Mouse (Mus musculus): ENCODE measurements around the gene Tmc8. TPM values are rescaled to one million over a fixed set of nuclear protein-coding genes. Genes with fewer than 3 reads are reported as not detected.

Tmc8 gene
- total RNA-seq, 2 experiments from 2014 or later: 0.64 to 0.78 TPM

DNA sequence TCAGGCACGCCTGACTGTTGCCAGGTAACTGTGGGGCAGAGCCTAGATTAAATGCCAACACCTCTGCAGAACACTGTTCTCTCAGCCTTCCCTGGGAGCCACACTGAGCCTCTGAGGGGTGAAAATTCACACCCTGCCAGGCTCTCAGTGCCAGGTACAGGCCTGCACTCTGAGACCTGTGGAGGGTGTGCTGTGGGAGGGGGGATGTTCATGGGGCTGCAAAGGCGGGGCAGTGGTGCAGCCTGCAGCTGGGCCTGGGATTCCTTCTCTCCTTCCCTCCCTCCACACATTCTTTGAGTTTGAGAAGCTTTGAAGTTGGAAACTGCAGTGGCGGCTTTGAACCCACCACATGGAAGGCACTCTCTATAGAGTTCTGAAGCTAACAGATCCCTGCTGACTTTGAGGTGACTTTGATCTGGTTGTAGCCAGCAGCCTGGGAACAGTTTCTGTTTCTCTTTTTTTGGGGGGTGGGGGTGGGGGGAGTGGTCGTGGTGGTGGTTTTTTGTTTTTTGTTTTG lies 12.2 kb downstream of the Tmc8 start:
- no peak for DNase-seq (ENCODE audit: low spot score)

DNA sequence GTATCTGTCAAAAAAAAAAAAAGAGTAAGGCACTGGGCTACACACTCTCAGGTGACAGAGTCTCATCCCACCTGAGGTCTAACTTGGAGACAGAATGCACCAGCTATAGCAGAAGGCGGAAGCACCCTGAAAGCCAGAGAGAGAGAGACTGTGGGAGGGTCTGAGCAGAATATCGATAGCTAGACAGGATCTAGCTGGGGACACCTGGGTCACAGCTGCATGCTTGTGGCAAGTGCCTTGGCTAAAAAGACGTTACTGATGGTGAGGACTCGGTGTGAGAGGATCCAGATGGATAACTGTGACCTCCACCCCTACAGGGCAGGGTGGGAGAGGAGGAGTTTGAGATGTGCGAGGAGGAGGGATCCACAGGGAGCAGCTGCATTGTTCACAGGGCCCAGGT lies 15.1 kb downstream of the Tmc8 start:
- DNase-seq (ENCODE audit: low spot score): no peak

DNA sequence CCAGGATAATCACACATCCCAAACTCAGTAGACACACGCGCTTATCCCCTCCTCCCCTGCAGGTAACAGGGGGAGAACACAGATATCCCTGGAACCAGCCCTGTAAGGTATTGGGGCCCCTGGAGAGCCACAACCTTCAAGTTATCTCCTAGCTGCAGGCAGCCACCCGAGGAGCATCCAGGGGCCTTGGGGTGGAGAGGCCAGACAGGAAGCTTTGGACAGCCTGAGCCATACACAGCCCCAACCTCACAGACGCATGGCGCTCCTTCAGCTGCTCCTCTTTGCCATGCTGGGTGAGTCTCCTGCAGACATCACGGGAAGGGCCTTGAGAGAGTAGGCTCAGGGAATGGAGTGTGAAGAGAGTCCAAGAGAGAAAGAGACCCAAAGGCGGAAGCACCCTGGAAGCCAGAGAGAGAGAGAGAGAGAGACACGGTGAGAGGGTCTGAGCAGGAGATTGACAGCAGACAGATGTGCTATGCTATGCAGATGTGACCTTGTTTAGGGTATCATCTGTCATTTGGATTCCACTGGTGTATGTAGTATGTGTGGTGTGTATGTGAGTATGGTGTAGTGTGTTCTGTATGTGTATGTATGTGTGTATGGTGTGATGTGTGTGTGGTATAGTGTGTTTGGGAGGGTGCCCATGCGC lies 15.8 kb downstream of the Tmc8 start, which contains the start of gene 6030468B19Rik:
Gene 6030468B19Rik (plus strand): TSS at position 150 of the 649 bp plus-strand sequence.
- no peak for DNase-seq (ENCODE audit: low spot score)

DNA sequence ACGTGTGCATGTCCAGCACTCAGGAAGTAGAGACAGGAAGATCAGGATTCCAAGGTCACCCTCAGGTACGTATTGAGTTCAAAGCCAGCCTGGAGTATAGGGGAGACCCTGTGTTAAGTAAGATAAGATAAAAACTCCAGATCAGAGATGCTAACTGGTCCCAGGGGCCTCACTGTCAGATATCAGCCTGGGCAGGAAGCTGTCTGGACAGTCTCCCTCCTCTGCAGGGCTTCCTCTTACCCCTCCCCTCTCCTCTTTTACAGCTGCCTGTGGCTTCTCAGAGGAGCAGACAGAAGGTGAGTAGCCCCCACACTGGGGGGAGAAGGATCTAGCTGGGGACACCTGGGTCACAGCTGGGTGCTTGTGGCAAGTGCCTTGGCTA lies 16.3 kb downstream of the Tmc8 start:
- no peak for DNase-seq (ENCODE audit: low spot score)

DNA sequence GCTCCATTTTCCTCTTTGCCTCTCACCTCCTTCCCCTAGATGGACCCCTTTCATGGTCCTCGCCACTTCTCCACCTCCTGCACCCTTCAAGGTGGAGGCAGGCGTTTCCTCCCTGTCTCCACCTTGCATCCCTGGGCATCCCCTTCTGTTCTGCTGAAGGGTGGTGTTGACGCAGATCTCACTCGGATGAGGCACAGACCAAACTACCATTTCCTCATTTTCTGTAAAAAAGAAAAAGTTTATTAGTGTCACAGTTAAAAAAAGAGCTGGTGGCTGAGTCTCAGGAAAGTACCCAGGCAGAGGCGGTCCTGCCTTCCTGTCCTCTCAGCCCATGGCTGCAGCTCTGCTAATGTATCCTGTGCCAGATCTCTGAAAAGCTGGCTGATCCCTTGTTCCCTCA lies 17.3 kb downstream of the Tmc8 start:
- no peak for DNase-seq (ENCODE audit: low spot score)

DNA sequence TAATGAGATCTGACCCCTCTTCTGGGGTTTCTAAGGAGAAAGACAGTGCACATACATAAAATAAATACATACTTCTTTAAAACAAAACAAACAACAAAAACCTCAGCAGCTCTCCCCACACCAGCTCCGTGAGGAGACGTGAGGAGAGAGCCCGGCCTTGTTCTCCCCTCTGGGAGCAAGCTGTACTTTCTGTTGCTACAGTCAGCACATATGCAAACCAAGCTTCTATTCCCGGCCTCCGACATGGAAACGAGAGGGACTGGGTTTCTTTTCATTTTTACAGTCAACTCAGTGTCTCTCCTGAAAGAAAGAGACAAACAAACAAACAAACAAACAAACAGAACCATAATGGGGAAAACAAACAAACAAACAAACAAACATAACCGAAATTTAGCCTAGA lies 18.2 kb downstream of the Tmc8 start:
- no peak for DNase-seq (ENCODE audit: low spot score)

DNA sequence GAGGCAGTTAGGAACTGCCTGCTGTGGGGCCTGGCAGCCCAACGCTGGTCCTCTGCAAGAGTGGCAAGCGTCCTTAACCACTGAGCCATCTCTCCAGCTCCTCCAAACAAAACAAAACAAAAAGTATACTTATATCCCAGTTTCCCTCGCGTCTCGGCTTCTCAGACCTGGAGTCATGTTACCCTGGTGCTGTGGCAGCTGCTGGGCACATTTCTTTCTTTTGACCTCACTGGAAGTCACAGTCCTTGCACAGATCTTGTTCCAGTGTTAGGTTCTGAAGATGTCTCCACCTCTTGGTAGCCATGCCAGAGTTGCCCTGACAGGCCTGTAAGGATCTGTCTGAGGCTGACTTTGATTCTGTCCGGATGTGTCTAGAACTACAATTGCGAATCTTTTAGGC lies 19.8 kb downstream of the Tmc8 start:
- peak; percentile 47 for DNase-seq (ENCODE audit: low spot score)

DNA sequence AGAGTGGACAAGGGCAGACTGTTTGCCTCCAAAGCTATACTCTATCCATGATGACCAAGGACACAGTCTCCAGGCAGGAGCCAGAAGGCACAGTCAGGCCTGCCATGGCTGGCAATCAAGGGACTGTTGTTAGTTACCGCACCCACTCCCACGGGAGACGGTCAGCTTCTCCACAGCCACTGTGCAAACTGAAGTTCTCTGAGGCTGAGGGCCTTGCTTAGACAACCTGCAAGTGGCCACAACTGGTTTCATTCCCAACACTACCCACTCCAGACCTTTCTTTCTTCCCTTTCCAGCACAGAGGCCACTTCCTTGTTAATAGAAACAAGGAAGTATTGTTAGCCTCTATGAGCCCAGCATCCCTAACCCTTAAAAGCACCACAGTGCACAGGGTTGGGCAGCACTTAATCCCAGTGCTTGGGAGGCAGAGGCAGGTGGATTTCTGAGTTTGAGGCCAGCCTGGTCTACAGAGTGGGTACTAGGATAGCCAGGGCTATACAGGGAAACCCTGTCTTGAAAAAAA lies 21.4 kb downstream of the Tmc8 start:
- DNase-seq (ENCODE audit: low spot score): no peak

DNA sequence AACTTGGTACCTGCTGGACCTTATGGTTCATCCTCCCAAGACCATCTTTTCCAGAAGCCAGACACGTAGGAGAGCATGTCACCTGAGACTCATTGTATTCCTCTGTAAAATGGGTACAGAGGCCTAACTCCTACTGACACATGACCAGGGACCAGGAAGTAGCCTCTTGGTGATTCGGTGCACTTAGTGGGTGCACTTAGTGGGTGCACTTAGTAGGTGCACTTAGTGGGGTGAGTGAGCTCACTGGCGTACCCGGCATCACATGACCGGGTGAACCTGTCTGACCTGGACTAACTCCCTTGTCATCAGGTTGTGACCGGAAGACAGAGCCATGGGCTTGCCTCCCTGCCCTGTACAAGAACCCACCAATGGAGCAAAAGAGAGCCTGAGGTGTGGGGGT lies 24.9 kb downstream of the Tmc8 start:
- no peak for DNase-seq (ENCODE audit: low spot score)

DNA sequence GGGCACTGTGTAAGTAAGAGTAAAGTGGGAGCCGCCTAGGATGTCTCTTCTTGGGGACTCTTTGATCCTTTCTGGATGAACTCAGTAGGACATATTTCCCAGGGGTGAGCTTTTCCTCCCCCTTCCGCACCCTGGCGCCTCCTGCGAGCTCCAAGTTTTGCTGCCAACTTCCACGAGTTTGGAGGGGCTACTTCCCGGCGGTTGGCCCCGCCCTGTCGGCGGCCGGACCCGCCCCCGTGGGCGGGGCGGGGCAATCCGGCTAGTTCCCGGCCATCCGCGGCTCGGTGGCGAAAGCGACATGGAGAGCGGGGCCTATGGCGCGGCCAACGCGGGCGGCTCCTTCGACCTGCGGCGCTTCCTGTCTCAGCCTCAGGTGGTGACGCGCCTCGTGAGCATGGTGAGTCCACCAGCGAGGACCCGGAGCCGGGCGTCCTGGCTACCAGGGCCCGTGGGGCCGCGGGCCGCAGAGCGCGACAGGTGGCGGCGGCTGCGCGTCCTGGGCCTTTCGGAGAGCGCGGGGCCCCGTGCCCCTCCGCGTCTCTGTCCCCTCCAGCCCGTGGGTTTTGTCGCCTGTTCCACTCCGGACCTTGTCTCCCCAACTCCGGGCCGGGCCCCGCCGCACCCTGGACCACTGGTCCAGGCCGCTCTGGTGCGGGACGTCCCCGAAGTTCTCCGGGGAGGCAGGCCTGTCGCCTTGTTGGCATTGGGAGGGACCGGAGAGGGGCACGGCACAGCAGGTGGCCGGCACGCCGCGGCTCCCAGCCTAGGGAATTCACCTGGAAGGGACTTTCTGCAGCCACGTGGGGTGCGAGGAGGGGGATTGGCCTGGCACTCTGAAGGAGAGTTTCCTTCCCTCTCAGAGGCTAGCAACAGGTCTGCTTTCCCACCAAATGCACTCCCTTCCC lies 27.8 kb downstream of the Tmc8 start, which contains the start of the genes Gm20708 and Syngr2:
Gene Gm20708 (plus strand): TSS at position 262 of the 905 bp plus-strand sequence.
Gene Syngr2 (plus strand): TSS at position 262 of the 905 bp plus-strand sequence.
- peak; percentile 72 for DNase-seq (ENCODE audit: low spot score)

DNA sequence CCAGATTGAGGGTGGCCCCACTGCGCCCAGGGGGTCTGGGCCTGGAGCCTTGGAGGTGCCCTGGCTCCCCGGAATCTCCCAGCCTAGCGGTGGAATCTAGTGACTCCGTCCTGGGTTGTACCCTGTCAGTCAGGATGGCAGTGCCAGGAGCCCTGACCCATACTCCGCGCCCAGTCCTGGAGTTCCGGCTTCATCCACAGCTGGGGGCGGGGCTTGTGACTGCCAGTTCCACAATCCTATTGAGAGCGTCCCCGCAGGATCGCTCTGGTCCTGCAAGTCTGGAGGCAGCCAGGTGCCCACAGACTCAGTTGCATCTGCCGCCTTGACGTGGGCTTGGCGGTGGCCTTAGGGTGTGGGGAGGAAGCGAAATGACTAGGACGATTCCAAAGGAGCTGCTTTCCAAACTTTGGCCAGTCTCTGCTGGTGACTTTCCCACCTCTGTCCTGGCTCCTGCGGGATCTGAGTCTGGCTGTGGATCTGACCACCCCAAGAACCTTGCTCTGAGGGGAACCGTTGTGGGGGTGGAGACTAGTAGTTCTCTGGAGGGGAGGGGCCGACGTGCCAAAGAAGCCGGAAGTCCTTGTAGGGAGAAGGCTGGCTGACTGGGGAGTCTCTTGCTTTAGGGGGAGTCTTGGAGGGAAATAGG lies 28.6 kb downstream of the Tmc8 start:
- DNase-seq (ENCODE audit: low spot score): peak; percentile 89

DNA sequence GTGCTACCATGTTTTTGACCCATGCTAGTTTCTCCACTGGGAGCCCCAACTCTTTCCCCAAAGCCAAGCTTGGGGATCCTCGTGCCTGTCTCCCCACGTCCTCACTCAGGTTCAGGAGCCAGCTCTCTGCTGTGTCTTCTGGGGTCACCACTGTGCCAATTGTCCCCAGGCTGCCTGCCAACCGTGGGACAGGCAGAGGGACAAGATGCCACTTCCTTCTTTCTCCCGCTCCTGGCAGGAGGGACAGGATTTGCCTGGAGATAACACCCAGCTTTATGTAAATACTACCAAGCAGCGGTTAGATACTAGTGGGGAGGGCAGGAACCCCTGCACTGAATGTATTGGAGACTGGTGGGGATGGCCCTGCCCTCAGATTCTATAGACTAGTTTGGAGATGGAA lies 32.0 kb downstream of the Tmc8 start:
- DNase-seq (ENCODE audit: low spot score): no peak

DNA sequence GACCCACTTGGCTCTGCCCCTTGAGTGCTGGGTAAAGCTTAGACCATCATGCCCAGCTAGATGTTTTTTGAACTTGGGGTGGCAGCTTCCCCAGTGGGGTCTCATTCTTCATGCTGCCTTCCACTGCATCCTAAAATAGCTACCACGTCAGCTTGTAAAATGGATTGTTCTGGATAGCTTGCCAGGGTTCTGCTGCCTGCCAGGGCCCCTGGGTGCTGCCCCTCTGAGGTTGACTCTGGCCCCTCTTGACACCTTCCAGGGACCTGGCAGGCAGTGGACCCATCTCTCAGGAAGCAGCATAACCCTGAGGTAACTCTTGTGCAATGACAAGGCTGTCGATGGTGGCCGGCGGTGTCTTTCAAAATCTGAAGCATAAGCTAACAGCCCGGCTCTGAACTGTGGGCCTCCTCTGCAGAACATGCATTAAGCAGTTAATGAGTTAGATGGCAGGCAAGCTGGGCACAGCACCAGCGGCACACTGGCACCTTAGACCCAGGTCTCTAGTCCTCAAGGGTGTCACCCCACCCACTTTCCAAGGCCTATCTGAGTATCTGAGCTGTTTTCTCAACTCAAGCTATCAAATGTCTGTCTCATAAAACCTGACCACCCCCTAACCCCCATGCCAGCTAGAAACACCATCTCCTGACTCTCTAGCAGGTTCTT lies 33.0 kb downstream of the Tmc8 start:
- DNase-seq (ENCODE audit: low spot score): no peak

DNA sequence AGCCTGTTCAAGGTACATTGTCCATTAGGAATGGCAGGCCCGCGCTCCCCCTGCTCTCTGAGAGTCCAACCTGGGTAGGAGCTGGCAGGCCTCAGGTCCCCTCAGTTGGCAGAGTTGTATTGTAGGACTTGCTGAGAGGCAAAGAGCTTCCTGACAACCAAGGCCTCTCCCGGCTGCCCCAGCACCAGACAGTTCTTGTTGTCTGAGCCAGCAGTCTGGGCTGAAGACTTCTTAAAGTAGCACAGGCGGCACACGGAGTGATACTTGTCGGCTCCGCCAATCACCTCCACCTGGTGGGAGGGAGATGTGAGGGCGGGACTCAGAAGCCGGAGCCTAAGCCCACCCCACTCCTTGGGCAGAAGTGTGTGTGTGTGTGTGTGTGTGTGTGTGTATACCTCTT lies 34.0 kb downstream of the Tmc8 start:
- peak; percentile 51 for DNase-seq (ENCODE audit: low spot score)

DNA sequence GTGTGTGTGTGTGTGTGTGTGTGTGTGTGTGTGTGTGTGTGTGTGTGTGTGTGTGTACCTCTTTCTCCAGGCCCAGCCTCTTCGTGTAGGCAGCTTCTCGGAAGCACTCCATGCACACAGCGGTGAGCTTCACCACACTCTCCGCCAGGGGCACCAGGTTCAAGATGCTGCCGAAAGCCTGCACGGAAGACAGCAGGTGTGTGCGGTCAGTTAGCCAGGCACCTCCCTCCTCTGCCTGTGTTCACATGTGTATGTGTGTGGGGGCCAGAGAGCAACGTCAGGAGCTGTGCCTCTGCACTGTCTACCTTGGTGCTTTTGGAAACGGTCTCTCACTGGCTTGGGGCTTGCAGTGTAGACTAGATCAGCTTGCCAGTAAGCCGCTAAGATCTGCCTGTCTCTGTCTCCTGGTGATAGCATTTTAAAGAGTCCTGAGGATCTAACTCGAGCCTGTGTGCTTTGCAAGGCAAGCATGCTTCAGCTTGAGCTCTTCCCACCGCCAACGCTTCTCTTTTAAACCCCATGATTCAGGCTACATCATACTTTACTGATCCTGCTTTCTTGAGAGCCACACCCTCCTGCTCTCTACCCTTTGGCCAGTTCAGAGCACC lies 34.6 kb downstream of the Tmc8 start:
- DNase-seq (ENCODE audit: low spot score): no peak

DNA sequence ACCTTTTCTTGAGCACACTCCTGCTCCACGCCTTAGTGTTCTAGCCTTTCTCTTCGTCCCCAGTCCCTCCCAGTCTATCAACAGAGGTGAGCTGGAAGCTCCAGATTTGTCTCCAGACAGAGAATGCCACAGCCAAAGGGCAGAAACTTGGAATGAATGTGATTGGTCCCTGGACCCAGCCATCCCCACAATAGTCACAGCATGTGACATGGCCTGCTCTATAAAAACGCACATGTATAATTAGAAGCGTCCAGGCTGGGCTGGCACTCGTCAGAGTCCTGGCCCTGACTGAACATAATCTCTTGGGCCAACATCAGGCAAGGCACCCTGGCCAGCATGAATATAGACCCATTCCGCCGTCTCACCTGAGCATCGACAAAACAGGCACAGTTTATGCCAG lies 37.2 kb downstream of the Tmc8 start:
- peak; percentile 84 for DNase-seq (ENCODE audit: low spot score)

DNA sequence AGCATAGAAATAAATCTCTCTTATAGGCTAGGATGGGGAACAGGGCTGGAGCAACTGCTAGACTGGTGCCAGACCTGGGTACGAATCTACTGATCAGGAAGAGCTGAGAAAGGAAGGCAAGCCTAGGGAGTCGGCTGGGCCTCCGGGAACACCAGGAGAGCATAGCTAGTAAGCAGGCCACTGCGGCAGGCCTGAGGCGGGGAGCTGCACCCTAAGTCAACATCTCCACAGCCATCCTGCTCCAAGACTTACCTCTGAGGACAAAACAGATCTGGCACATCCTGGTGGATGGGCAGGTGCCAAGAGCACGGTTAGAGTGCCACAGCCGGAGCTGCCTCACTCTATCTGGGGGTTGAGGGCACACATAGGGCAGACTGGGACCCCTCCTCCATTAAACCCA lies 38.3 kb downstream of the Tmc8 start:
- no peak for DNase-seq (ENCODE audit: low spot score)

DNA sequence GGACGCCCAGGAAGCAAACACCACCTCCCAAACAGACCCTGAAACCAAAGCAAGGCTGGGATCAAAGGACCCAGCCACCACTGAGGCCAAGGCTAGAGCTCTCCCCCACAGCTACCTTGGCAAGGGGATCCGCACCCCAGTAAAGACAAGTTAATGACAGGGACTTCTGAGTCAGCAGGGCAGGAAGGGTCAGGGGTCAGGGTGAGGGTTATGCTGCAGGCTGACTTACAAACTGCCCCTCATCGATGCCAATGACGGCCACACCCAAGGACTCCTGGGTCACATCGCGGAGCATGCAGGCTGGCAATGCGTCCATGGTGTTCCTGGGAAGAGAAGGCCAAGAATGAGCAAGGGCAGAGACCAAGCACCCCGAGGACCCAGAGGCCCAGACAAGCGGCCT lies 40.0 kb downstream of the Tmc8 start:
- DNase-seq (ENCODE audit: low spot score): no peak

DNA sequence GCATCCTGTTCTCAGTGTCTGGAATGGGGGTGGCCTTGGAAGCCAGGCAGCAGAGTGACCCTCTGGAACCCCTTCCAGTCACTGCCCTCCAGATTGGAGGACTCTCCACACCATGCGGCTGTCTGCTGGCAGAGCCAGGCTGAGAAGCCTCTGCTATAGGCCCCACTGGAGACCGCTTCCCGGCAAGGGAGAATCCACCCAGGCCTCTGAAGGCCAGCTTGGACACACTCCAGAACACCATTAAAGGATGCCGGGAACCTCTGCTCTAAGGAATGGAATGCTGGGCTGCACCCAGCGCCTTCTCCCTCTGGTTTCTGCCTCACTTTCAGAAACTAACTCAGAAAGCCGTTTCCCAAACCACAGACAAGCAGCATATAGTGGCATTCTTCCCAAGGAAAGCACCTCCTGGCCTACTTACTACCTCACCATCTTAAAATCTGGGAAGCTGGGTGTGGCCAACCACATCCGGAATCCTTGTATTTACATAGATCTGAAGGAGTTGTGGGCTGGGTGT lies 40.9 kb downstream of the Tmc8 start:
- no peak for DNase-seq (ENCODE audit: low spot score)

DNA sequence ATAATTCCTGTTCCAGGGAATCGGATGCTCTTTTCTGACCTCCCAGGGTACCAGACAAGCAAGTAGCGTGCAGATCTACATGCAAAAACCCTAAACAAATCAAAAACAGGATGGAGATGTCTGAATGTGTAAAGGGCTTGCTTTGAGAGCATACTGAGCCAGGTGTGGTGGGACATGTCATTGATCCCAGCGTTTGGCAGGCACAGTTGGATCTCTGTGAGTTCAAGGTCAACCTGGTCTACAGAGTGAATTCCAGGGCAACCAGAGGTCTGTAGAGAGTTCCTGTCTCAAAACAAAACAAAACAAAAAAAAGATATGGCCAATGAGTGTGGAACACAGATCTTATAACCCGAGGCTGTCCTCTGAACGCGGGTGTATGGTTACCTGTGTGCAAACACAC lies 41.5 kb downstream of the Tmc8 start:
- DNase-seq (ENCODE audit: low spot score): no peak

Measured in gastrocnemius, adult 18-20 months (tissue).